ENCODE assay signal across 8 mouse cellular contexts in the genomic region with DNA sequence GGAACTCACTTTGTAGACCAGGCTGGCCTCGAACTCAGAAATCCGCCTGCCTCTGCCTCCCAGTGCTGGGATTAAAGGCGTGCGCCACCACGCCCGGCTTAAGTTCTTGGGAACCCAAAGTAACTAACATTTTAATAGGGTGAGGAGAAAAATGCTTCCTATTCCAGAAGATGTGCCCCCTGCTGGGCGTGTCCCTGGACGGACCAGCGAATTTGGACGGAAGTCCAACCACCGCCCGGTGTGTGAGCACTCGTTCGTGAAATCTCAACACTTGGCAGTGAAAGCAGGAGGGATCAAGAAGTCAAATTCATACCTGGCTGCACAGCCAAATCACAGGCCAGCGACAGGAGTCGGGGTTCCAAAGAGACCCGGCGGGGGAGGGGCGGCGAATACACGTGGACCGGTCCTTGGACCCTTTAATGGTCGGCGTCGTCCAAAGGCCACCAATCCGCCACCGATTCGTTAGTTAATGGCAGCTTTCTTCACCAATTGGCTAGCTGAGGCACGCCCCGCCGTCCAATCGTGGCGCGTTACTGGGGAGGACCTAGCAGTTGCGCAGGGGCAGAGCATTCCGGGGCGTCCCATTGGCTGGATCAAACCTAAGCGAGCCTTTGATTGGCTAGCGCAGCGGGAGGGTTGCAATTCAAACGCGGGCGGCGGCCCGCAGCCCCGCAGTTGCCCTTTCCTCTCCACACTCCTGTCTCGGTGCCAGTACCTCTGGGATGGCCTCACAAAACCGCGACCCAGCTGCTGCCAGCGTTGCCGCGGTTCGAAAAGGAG. TPM values are rescaled to one million over a fixed set of nuclear protein-coding genes. Genes with fewer than 3 reads are reported as not detected.
DNase-seq lines count a peak whose midpoint lies in the region; ATAC-seq lines count a peak whose summit lies in the region.

A gene (plus strand): TSS at position 641 of the 780 bp plus-strand sequence.

- peak; percentile 100 for DNase-seq in R1 (ENCODE audit: low read depth, low spot score)
- DNase-seq in cerebellum, postnatal 25 days: peak; percentile 97 to 98
- DNase-seq in frontal cortex, postnatal 25 days (ENCODE audit: low spot score in 2 of 2): peak; percentile 96 to 98
- peak; percentile 99 for DNase-seq in hindbrain, embryonic 14.5 days (ENCODE audit: low spot score)
- peak; percentile 96 to 98 for DNase-seq in layer of hippocampus, postnatal 36 days
- peak; percentile 99 for DNase-seq in lung, postnatal 36 days
- DNase-seq in retina, postnatal 1 day: peak; percentile 99
- DNase-seq in urinary bladder, adult 18-20 months (ENCODE audit: low spot score in 2 of 2): peak; percentile 93 to 97

- no peak within 1 kb of the TSS; the same call in 1 of the 2 replicates for H3K27ac ChIP-seq in hindbrain, embryonic 14.5 days

- H3K4me2 ChIP-seq in hindbrain, embryonic 14.5 days (replicated peaks): peak within 1 kb of the TSS; percentile 94

- no peaks in the 10 kb centered on the region for H3K9me3 ChIP-seq in hindbrain, embryonic 14.5 days (ENCODE audit: control insufficient read depth, low read length)

- 3% methylated on average over 53 of the region's 53 CpGs for WGBS in hindbrain, embryonic 14.5 days

- H3K36me3 ChIP-seq in hindbrain, embryonic 14.5 days (replicated peaks; ENCODE audit: control insufficient read depth, insufficient read depth): peaks cover 37% of the 10 kb centered on the region

- peak; percentile 100 for ATAC-seq in hindbrain, embryonic 14.5 days (ENCODE audit: low FRiP score)

- peaks cover 9% of the 10 kb centered on the region for H3K4me1 ChIP-seq in hindbrain, embryonic 14.5 days (replicated peaks; ENCODE audit: control insufficient read depth, insufficient read depth, low read length)

- H3K27me3 ChIP-seq in hindbrain, embryonic 14.5 days (ENCODE audit: control insufficient read depth, insufficient read depth, low read length): no peaks in the 10 kb centered on the region

- peak within 1 kb of the TSS; percentile 53 for H3K9ac ChIP-seq in hindbrain, embryonic 14.5 days

- peak within 1 kb of the TSS; percentile 64 for H3K4me3 ChIP-seq in hindbrain, embryonic 14.5 days (replicated peaks; ENCODE audit: low read length)

RNA-seq across cellular contexts. Expression of the gene that starts here (rescaled TPM):
- 59.4 and 67.9 TPM in 2 replicates for polyA plus RNA-seq in hindbrain, embryonic 14.5 days (2014; fragmentation: Nextera tagmentation; extraction: Ambion mirVana)
- total RNA-seq in layer of hippocampus, postnatal 36 days (2021): 1 to 10 TPM; 1.2 to 1.5 TPM
